Comparison of ENCODE assay signal across 10 mouse cellular contexts in the genomic region with DNA sequence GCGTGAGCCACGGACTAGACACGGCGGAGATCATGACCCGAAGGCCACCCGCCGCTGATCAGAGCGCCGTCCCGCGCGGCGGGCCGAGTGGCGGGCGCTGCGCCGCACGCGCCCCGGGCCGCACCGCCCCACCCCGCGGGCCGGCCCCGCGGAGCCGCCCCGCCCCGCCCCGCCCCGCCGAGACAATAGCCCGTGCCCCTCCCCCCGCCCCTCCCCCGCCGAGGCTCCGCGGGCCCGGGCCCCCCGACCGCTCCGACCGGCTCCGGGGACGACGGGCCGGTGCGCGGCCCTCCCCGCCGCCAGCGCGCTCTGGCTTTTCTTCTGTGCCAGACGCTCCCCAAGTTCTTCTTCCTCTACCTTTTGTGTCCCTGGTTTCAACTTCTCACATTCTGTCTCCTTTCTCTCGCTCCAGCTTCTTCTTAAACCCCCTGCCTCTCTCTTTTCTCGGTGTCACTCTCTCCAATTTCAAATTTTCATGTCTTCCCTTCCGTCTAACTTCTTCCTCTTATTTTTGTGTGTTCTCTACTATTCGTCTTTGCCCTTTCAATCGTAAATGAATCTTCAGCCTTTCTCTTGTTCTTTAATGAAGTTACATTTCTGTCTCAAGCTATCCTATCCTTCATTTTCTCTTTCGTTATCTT. TPM values are rescaled to one million over a fixed set of nuclear protein-coding genes. Genes with fewer than 3 reads are reported as not detected.
DNase-seq lines count a peak whose midpoint lies in the region; ATAC-seq and TF ChIP-seq lines count a peak whose summit lies in the region.
"Had no signal": no experiment of that assay in that cellular context is flagged by ENCODE, and none has a peak within 500 bp of the region (broad histone marks: within the 10 kb centered on the region; RNA-seq: fewer than 3 reads in every experiment).

No protein-coding gene starts in this region.

- H3K4me3 ChIP-seq in heart, embryonic 11.5 days (ENCODE audit: low read depth, low read length), result peak overlapping the region; percentile 52
- peak overlapping the region; percentile 35 to 56; a peak in 3 of 4 replicates for H3K4me3 ChIP-seq in ES-E14 (ENCODE audit: insufficient read depth in 1 of 2, low read depth in 1 of 2, low read length in 2 of 2, poor library complexity in 1 of 2, severe bottlenecking in 1 of 2)
- H3K4me3 ChIP-seq in hindbrain, embryonic 10.5 days, result peak overlapping the region; percentile 58
- peak overlapping the region; percentile 48 for H3K4me3 ChIP-seq in midbrain, embryonic 10.5 days

- peak overlapping the region; percentile 39; the same call in 1 of the 2 replicates for H3K9ac ChIP-seq in heart, embryonic 11.5 days (ENCODE audit: low read depth, low read length)
- 0 out of 2 replicates have a peak overlapping the region, but pooled peaks have one; percentile 31 for H3K9ac ChIP-seq in ES-E14 (ENCODE audit: insufficient read depth, low read depth, low read length, poor library complexity, severe bottlenecking)

- DNase-seq in heart, postnatal 25 days (ENCODE audit: low spot score), result no peak
- no peak for DNase-seq in ES-E14 (ENCODE audit: low read depth, low spot score)
- DNase-seq in hindbrain, embryonic 10.5 days (ENCODE audit: low spot score), result no peak
- no peak for DNase-seq in midbrain, embryonic 10.5 days (ENCODE audit: low spot score)
- no peak for DNase-seq in MN1 (ENCODE audit: low spot score)
- DNase-seq in cerebellum, adult 11 months, result no peak
- DNase-seq in ovary, adult 18-20 months (ENCODE audit: low spot score), result no peak
- DNase-seq: layer of hippocampus, adult 9-11 months had no signal

- no peaks in the 10 kb centered on the region for H3K9me3 ChIP-seq in heart, embryonic 11.5 days (replicated peaks; ENCODE audit: control insufficient read depth, low read length)
- H3K9me3 ChIP-seq in ES-E14 (ENCODE audit: control insufficient read depth, insufficient read depth, low read depth, low read length), result no peaks in the 10 kb centered on the region
- no peaks in the 10 kb centered on the region for H3K9me3 ChIP-seq in hindbrain, embryonic 10.5 days
- H3K9me3 ChIP-seq in midbrain, embryonic 10.5 days (replicated peaks), result no peaks in the 10 kb centered on the region

- ATAC-seq in heart, embryonic 11.5 days (replicated peaks; ENCODE audit: insufficient number of reproducible peaks, low FRiP score, low TSS enrichment), result no peak

- in situ Hi-C loops in ES-E14 (cut with MboI; ENCODE audit: low sequenced_read_pairs in 2 of 2, unreplicated experiment in 2 of 2), result loop anchor here in 1 of 2 experiments (10.0 kb wide), 1 partner anchor 782 kb away; no protein-coding TSS in a partner anchor

- peaks cover 98% of the 10 kb centered on the region for H3K27me3 ChIP-seq in heart, embryonic 11.5 days (ENCODE audit: control insufficient read depth, insufficient read depth, low read length)
- H3K27me3 ChIP-seq in hindbrain, embryonic 10.5 days (ENCODE audit: insufficient read depth, poor library complexity, severe bottlenecking), result peaks cover 100% of the 10 kb centered on the region
- peaks cover 100% of the 10 kb centered on the region for H3K27me3 ChIP-seq in midbrain, embryonic 10.5 days (ENCODE audit: low read depth, poor library complexity, severe bottlenecking)

- no peaks in the 10 kb centered on the region for H3K36me3 ChIP-seq in heart, embryonic 11.5 days (ENCODE audit: control insufficient read depth, insufficient read depth, low read length)
- no peaks in the 10 kb centered on the region for H3K36me3 ChIP-seq in ES-E14 (ENCODE audit: control insufficient read depth, insufficient read depth, low read length, poor library complexity, severe bottlenecking)
- H3K36me3 ChIP-seq in hindbrain, embryonic 10.5 days, result no peaks in the 10 kb centered on the region
- no peaks in the 10 kb centered on the region for H3K36me3 ChIP-seq in midbrain, embryonic 10.5 days

- no peak overlapping the region for H3K27ac ChIP-seq in heart, embryonic 11.5 days (ENCODE audit: low read depth, low read length)
- no peak overlapping the region for H3K27ac ChIP-seq in ES-E14 (ENCODE audit: insufficient read depth, low read depth, low read length, poor library complexity, severe bottlenecking)
- H3K27ac ChIP-seq in hindbrain, embryonic 10.5 days, result peak overlapping the region; percentile 81
- no peak overlapping the region for H3K27ac ChIP-seq in midbrain, embryonic 10.5 days (replicated peaks)

- H3K4me2 ChIP-seq in heart, embryonic 11.5 days, result peak overlapping the region; percentile 86

- intact Hi-C loops in heart, postnatal 25 days (cut with DNase I), result no loop called here

- WGBS in heart, embryonic 11.5 days (ENCODE audit: insufficient replicate concordance), result under 1% methylated on average over 28 of the region's 62 CpGs
- WGBS in hindbrain, embryonic 10.5 days, result under 1% methylated on average over 51 of the region's 62 CpGs
- under 1% methylated on average over 46 of the region's 62 CpGs for WGBS in midbrain, embryonic 10.5 days

- peaks cover 40% of the 10 kb centered on the region for H3K4me1 ChIP-seq in heart, embryonic 11.5 days (ENCODE audit: control insufficient read depth, insufficient read depth, low read length)
- H3K4me1 ChIP-seq in ES-E14 (ENCODE audit: control insufficient read depth in 2 of 2, insufficient read depth in 2 of 2, low read length in 2 of 2, poor library complexity in 1 of 2), result peaks cover 0 to 5% of the 10 kb centered on the region in 2 experiments; a peak in 1 of 4 replicates
- H3K4me1 ChIP-seq in hindbrain, embryonic 10.5 days (replicated peaks), result peaks cover 89% of the 10 kb centered on the region
- peaks cover 70% of the 10 kb centered on the region for H3K4me1 ChIP-seq in midbrain, embryonic 10.5 days

TF ChIP-seq in ES-E14, 5 proteins besides CTCF, POLR2A, EP300 and RAD21:
- TF ChIP-seq CHD2 (IDR thresholded peaks at IDR 0.05; ENCODE audit: low read depth, low read length) (0 out of 2 replicates have a peak, but pooled peaks have one; percentile 26), ZC3H11A (IDR thresholded peaks at IDR 0.05; ENCODE audit: borderline replicate concordance, low read depth, low read length) (no peak)
TF ChIP-seq in ES-E14: peak in this region for 1.

RNA-seq across cellular contexts. Expression of a gene that starts 3.4 kb away (rescaled TPM):
- polyA plus RNA-seq in heart, embryonic 11.5 days (2014; fragmentation: Nextera tagmentation; extraction: Ambion mirVana), result 1.2 and 1.4 TPM in 2 replicates
- under 1 TPM; 0.68 to 0.78 TPM for total RNA-seq in heart, postnatal 25 days (2021)
- total RNA-seq in ES-E14 (2012; rRNA removed), result 0.11 and 0.27 TPM in 2 replicates
- 11.3 and 15.3 TPM in 2 replicates for polyA plus RNA-seq in hindbrain, embryonic 10.5 days (2016; fragmentation: Nextera tagmentation; extraction: Ambion mirVana)
- 0.97 and 1.7 TPM in 2 replicates for polyA plus RNA-seq in midbrain, embryonic 10.5 days (2016; fragmentation: Nextera tagmentation; extraction: Ambion mirVana)

RNA-seq across cellular contexts. Expression of a gene that starts 35.2 kb away (rescaled TPM):
- 8.3 and 8.6 TPM in 2 replicates for polyA plus RNA-seq in heart, embryonic 11.5 days (2014; fragmentation: Nextera tagmentation; extraction: Ambion mirVana)
- 1 to 10 TPM in 1 of 2 experiments, under 1 TPM in 1; 0.36 to 1.1 TPM for total RNA-seq in heart, postnatal 25 days (2021)
- 0.11 TPM in 1 of 2 replicates, not detected in the other for total RNA-seq in ES-E14 (2012; rRNA removed)
- 4.2 and 9.2 TPM in 2 replicates for polyA plus RNA-seq in hindbrain, embryonic 10.5 days (2016; fragmentation: Nextera tagmentation; extraction: Ambion mirVana)
- 4.5 and 4.6 TPM in 2 replicates for polyA plus RNA-seq in midbrain, embryonic 10.5 days (2016; fragmentation: Nextera tagmentation; extraction: Ambion mirVana)
- total RNA-seq: CH12.LX had no signal

RNA-seq across cellular contexts. Expression of a gene that starts 39.2 kb away (rescaled TPM):
- polyA plus RNA-seq in heart, embryonic 11.5 days (2014; fragmentation: Nextera tagmentation; extraction: Ambion mirVana), result 0.73 and 1.0 TPM in 2 replicates
- total RNA-seq in heart, postnatal 25 days (2021), result 1 to 10 TPM; 1.0 to 1.6 TPM
- 0.85 and 1.7 TPM in 2 replicates for total RNA-seq in ES-E14 (2012; rRNA removed)
- 3.4 and 8.5 TPM in 2 replicates for polyA plus RNA-seq in hindbrain, embryonic 10.5 days (2016; fragmentation: Nextera tagmentation; extraction: Ambion mirVana)
- 3.7 and 5.8 TPM in 2 replicates for polyA plus RNA-seq in midbrain, embryonic 10.5 days (2016; fragmentation: Nextera tagmentation; extraction: Ambion mirVana)

RNA-seq across cellular contexts. Expression of a gene that starts 42.7 kb away (rescaled TPM):
- polyA plus RNA-seq in heart, embryonic 11.5 days (2014; fragmentation: Nextera tagmentation; extraction: Ambion mirVana), result 6.2 and 8.3 TPM in 2 replicates
- total RNA-seq in heart, postnatal 25 days (2021), result 1 to 10 TPM; 3.9 to 4.6 TPM
- total RNA-seq in ES-E14 (2012; rRNA removed), result 0.74 and 3.0 TPM in 2 replicates
- polyA plus RNA-seq in hindbrain, embryonic 10.5 days (2016; fragmentation: Nextera tagmentation; extraction: Ambion mirVana), result 42.3 and 71.9 TPM in 2 replicates
- polyA plus RNA-seq in midbrain, embryonic 10.5 days (2016; fragmentation: Nextera tagmentation; extraction: Ambion mirVana), result 31.2 and 42.8 TPM in 2 replicates
